Mouse (Mus musculus) left cerebral cortex, postnatal 36 days (tissue): Measurements from ENCODE around the gene Birc5. TPM values are rescaled to one million over a fixed set of nuclear protein-coding genes. Genes with fewer than 3 reads are reported as not detected.
"Not testable (repeated sequence)": the region's sequence is repeated elsewhere in the genome, so short reads cannot be mapped to it uniquely, and the experiment has no call there.

Source experiments
- DNase-seq, 2 experiments: peaks; one replicate each; pipeline ENCODE4 v3.0.0; 2021 to 2022; ENCODE audit warnings: low spot score in 2 of 2, mixed read lengths in 1 of 2
- intact Hi-C: fragments of 180-260 bp; cut with DNase I; formaldehyde crosslinking; loops from one replicate; pipeline ENCODE4 v1.15.1; 2025
- total RNA-seq, 2 experiments: library from RNA; stranded (reverse); gene quantifications; 2 replicates each; pipeline ENCODE4 v1.2.3; 2021

Gene Birc5
- total RNA-seq, 2 experiments from 2014 or later, result 0.66 to 1.5 TPM

GRCm38 (mm10) chr11:117825333-117826101, 23.5 kb upstream of the Birc5 start, which contains the start of the genes Afmid and Tk1:
TSS of gene Afmid (plus strand) at chr11:117825924.
TSS of gene Tk1 (minus strand) at chr11:117826092.
- peak; percentile 47 to 49 for DNase-seq
- intact Hi-C loops, result loop anchor here (5.0 to 10.0 kb wide), 2 partner anchors 33 to 591 kb away; no protein-coding TSS in a partner anchor

GRCm38 (mm10) chr11:117826164-117826563, 22.9 kb upstream of the Birc5 start:
- intact Hi-C loops, result loop anchor here (5.0 to 10.0 kb wide), 2 partner anchors 34 to 591 kb away; no protein-coding TSS in a partner anchor
- no peak for DNase-seq

- no peak for DNase-seq
- intact Hi-C loops, result loop anchor here (5.0 to 10.0 kb wide), 2 partner anchors 35 to 592 kb away; no protein-coding TSS in a partner anchor
Observed at GRCm38 (mm10) chr11:117826916-117827315, 22.1 kb upstream of the Birc5 start.

- DNase-seq, result no peak
Observed at GRCm38 (mm10) chr11:117827386-117827785, 21.7 kb upstream of the Birc5 start.

GRCm38 (mm10) chr11:117828149-117828887, 20.7 kb upstream of the Birc5 start:
- no peak for DNase-seq
- intact Hi-C loops, result loop anchor here (5.0 to 10.0 kb wide), 2 partner anchors 36 to 594 kb away; no protein-coding TSS in a partner anchor

More at GRCm38 (mm10) chr11:117827386-117827785, 21.7 kb upstream of the Birc5 start:
- intact Hi-C loops, result loop anchor here (5.0 to 10.0 kb wide), 2 partner anchors 35 to 593 kb away; no protein-coding TSS in a partner anchor

- no peak for DNase-seq
- intact Hi-C loops, result loop anchor here (5.0 to 10.0 kb wide), 2 partner anchors 37 to 594 kb away; no protein-coding TSS in a partner anchor
Observed at GRCm38 (mm10) chr11:117828888-117829604, 20.0 kb upstream of the Birc5 start.

- no peak for DNase-seq
- intact Hi-C loops, result loop anchor here (5.0 to 10.0 kb wide), 2 partner anchors 37 to 595 kb away; no protein-coding TSS in a partner anchor
Observed at GRCm38 (mm10) chr11:117829671-117830215, 19.3 kb upstream of the Birc5 start.

GRCm38 (mm10) chr11:117830401-117830800, 18.6 kb upstream of the Birc5 start:
- no peak for DNase-seq
- intact Hi-C loops, result no loop called here

GRCm38 (mm10) chr11:117832086-117832969, 16.7 kb upstream of the Birc5 start:
- intact Hi-C loops, result no loop called here
- peak; percentile 59 to 68 for DNase-seq

- intact Hi-C loops, DNase-seq: not testable (repeated sequence)
Observed at GRCm38 (mm10) chr11:117833509-117833908, 15.5 kb upstream of the Birc5 start.

GRCm38 (mm10) chr11:117834086-117834485, 15.0 kb upstream of the Birc5 start:
- intact Hi-C loops, result no loop called here
- no peak for DNase-seq

- intact Hi-C loops, result no loop called here
- DNase-seq, result peak; percentile 55 to 58
Observed at GRCm38 (mm10) chr11:117836306-117836705, 12.7 kb upstream of the Birc5 start.

- DNase-seq, result no peak
- intact Hi-C loops, result no loop called here
Observed at GRCm38 (mm10) chr11:117838572-117838971, 10.5 kb upstream of the Birc5 start.

GRCm38 (mm10) chr11:117839021-117839420, 10.0 kb upstream of the Birc5 start:
- no peak for DNase-seq
- intact Hi-C loops, result no loop called here

GRCm38 (mm10) chr11:117840910-117841309, 8.1 kb upstream of the Birc5 start:
- intact Hi-C loops, result no loop called here
- DNase-seq, result no peak

GRCm38 (mm10) chr11:117843434-117843833, 5.6 kb upstream of the Birc5 start:
- intact Hi-C loops, result no loop called here
- DNase-seq, result no peak

- intact Hi-C loops, result no loop called here
- no peak for DNase-seq
Observed at GRCm38 (mm10) chr11:117844997-117845396, 4.1 kb upstream of the Birc5 start.

GRCm38 (mm10) chr11:117845651-117846050, 3.4 kb upstream of the Birc5 start:
- intact Hi-C loops, result no loop called here
- no peak for DNase-seq
